Mouse (Mus musculus): ENCODE measurements around the gene Tmem50b.

Tmem50b gene

GRCm38 (mm10) chr16:91611248-91611647, 13.6 kb upstream of the Tmem50b start:
- DNase-seq (ENCODE audit: extremely low spot score, low read depth, low spot score) = no peak

DNA sequence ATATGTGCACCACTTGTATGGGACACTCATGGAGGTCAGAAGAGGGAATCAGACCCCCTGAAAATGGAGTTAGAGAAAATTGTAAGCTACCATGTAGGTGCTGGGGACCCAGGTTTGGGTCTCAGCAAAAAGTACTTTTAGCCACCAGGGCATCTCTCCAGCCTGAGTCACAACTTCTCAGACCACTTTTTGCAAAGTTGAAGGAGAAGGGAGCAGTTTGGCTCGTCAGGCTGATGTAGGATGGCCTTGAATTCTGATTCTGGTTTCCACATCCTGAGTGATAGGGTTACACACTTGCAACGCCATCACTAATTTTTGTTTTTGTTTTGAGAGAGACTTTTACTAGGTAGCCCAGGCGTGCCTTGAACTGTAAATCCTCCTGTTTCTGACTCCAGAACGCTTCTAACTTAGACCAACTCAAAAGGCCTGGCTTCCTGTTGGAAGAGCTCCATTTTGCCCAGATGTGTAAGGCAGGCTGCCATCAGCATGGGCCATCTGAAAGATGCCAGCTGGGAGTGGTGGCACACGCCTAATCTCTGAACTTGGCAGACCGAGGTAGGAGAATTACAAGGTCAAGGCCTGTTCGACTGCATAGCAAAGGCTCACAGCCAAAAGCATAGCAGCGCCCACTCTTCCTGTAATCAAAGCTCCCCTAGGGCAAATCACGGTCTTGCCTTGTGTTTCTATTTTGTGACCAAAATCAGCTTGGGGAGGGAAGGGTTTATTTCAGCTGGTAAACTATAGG, 12.1 kb upstream of the Tmem50b start:
- DNase-seq (ENCODE audit: extremely low spot score, low read depth, low spot score) = no peak

DNA sequence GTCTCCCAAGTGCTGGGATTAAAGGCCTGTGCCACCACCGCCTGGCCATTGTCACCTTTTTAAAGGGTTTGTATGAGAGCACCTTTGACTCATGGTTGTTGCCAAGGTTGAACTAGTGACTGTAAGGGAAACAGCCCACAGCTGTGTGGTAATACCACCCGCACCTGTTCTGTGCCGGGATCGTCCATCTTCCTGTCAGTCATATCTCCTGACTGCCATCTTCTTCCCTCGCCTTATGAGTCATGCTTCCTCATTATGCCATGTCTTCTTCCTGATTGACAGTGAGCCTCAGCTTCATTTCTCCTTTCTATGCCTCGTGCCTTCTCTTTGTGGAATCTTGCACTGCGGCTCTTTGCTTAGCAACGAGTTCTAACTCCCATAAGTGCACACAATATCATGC, 9.4 kb upstream of the Tmem50b start:
- DNase-seq (ENCODE audit: extremely low spot score, low read depth, low spot score) = no peak

DNA sequence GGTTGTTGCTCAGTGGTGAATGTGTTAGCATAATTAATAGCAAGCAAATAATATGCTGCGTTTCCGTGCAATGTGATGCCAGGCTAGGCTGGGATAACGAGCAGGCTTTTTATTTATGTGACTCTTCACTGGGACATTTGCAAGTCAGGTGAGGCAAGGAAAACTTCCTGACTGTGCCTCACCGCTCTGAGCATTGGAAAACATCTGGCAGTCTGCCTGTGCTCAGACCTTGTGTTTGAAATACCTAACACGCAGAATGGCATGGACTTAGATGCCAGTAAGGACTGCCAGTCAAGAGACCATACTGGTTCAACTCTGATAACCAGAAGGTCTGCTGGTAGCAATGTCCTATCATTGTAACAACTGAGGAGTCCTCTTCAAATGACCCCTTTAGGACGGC, 7.6 kb upstream of the Tmem50b start:
- DNase-seq (ENCODE audit: extremely low spot score, low read depth, low spot score) = no peak

DNA sequence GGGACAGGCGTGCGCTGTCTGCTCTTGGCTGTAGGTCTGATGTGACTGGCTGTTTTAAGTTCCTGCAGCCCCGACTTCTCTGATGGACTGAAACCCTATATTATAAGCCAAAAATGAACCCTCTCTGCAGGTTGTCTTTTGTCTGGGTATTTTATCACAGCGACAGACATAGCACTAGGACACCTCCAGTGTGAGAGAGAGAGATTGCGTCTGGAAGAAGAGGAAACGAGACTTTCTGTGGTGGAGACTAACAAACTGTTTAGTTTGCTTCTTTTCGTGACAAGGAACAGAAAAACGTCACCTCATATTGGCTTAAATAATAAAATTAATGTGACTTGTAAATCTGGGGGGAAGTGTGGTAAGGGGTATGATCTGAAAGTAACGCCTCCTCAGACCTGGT, 4.1 kb upstream of the Tmem50b start:
- no peak for DNase-seq (ENCODE audit: extremely low spot score, low read depth, low spot score)

DNA sequence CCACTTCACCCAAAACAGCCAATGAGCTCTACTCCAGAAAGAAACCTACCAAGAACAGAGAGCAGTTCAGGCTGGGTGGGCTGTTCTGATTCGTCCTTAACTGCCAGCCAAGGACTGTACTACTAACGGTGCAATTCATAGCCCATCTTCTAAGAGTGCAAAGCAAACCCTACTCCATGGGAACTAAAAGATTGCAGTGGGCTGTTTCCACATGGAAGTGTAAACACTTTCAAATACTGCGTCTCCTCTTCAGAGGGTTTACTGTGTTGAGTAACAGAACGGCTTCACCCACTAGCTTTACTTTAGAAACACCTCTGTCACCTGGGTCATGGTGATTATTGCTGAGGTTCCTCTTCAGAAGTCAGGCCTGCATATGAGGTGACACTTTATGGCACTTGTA, 3.5 kb upstream of the Tmem50b start:
- no peak for DNase-seq (ENCODE audit: extremely low spot score, low read depth, low spot score)

DNA sequence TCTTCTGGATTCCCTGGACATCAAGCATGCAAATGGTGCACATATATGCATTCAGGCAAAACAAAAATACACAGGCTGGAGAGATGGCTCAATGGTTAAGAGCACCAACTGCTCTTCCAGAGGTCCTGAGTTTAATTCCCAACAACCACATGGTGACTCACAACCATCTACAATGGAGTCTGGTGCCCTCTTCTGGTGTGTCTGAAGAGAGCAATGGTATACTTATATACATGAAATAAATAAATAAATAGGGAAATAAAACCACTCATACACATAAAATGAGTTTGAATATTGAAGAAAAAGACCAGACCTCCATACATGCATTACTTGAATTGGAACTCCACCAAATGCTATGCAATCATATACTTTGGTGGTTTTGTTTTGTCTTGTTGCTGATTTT, 1.6 kb upstream of the Tmem50b start:
- DNase-seq (ENCODE audit: extremely low spot score, low read depth, low spot score) = no peak

- no peak for DNase-seq (ENCODE audit: extremely low spot score, low read depth, low spot score)
Observed at GRCm38 (mm10) chr16:91596779-91597671, 575 bp downstream of the Tmem50b start.

DNA sequence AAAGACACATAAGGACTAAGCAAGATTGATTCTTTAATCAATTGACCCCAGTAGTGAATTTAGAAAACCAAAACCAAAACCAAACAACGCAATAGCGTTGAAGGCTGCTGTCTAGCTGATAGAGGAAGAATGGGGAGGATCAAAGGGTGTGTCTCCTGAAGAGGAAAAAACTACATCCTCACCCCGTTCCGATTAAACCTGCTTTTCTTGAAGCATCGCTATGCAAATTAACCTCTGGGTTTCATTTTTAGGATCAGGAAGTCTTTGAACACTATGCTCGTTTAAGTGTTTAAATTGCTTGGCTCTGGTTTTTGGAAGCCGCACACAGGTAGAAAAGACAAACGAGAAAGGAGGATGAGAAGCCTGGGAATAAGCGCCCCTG, 1.2 kb downstream of the Tmem50b start:
- DNase-seq (ENCODE audit: extremely low spot score, low read depth, low spot score) = no peak

GRCm38 (mm10) chr16:91595076-91595475, 2.5 kb downstream of the Tmem50b start:
- DNase-seq (ENCODE audit: extremely low spot score, low read depth, low spot score) = no peak

GRCm38 (mm10) chr16:91593262-91593661, 4.3 kb downstream of the Tmem50b start:
- DNase-seq (ENCODE audit: extremely low spot score, low read depth, low spot score) = no peak

DNA sequence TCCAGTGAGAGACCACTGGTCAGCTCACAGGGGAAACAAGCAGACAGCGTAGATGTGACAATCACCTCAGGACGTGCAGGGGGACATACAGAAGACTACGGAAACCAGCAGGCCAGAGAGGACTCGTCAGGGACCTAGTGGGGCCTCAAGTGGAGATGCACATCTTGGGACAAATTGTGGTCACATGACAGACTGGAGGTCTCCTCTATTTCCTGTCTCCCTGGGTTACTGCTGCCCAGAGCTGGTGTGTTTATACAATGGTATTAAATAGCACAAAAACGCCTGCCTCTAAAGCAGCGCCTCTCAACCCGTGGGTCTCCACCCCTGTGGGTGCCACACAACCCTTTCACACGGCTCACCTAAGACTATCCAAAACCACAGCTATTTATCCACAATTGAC, 5.4 kb downstream of the Tmem50b start:
- no peak for DNase-seq (ENCODE audit: extremely low spot score, low read depth, low spot score)

DNA sequence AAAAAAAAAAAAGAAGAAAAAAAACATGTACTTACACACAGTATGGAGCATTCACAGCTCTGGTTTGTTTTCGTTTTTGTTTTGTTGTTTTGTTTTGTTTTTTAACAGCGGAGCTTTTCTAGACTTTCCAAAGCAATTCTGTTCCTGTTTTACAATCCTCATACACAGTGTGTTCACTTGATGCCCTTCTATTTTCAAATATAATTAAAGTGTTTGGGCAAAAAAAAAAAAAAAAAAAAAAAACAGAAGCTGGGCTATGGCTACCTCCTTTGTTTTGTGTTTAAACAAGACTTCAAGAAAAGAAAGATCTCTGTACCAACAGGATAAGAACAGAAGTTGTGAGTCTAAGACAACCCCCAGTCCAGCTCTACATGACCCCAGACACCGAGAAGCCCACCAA, 8.9 kb downstream of the Tmem50b start:
- no peak for DNase-seq (ENCODE audit: extremely low spot score, low read depth, low spot score)

- no peak for DNase-seq (ENCODE audit: extremely low spot score, low read depth, low spot score)
Observed at GRCm38 (mm10) chr16:91587730-91588453, 9.7 kb downstream of the Tmem50b start.

DNA sequence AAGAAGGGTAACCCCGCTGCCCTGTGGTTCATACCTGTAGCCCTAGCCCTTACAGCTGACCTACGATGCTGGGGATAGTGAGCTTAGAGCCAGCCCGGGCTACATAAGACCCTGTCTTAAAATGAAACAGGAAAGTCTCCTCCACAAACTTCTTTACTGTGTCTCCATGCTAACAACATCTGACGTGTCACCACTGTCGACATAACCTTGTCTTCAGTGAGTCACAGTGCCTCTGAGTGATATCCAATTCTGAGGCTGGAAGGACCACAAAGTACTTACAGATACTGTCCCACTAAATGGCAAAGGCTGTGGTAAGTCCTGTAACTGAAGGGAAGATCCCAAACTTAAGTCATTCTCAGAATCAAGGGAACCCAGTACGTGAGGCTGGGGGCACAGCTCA, 11.4 kb downstream of the Tmem50b start:
- no peak for DNase-seq (ENCODE audit: extremely low spot score, low read depth, low spot score)

GRCm38 (mm10) chr16:91585617-91586016, 12.0 kb downstream of the Tmem50b start:
- no peak for DNase-seq (ENCODE audit: extremely low spot score, low read depth, low spot score)

GRCm38 (mm10) chr16:91582307-91582706, 15.3 kb downstream of the Tmem50b start:
- no peak for DNase-seq (ENCODE audit: extremely low spot score, low read depth, low spot score)

DNA sequence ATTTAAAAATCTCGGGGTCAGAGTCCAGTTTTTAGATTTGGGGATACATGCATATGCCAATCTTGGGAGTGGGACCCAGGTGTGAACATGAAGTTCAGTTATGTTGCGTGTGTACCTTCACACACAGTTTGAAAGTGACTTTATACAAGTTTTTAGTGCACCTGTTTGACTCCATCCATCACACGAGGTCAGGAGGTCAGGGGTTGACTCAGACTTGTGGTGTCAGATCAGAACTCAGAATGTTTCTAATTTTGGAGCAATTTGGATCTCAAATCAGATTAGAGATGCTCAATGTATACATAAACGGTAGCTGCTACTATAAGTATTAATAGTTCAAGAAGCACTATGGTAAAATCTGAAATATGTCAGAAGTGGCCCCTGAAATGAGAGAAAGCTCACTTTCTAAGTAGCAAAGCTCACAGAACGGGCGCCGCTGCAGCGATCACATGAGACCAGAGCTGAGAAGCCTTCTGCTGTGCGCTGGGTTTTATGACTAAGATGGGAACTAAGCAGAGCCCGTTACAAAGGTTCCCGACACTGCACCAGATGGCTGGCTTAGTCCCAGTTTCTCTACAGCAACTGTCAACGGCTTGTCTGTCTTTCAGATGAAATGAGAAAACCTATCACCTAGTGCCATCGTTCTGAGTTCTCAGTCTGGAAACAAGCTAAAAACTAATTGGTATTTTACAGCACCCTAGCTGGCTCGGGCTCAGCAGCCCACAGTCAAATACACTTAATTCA, 18.4 kb downstream of the Tmem50b start:
- DNase-seq (ENCODE audit: extremely low spot score, low read depth, low spot score) = no peak

- DNase-seq (ENCODE audit: extremely low spot score, low read depth, low spot score) = no peak
Observed at GRCm38 (mm10) chr16:91575151-91575550, 22.4 kb downstream of the Tmem50b start.

- DNase-seq (ENCODE audit: extremely low spot score, low read depth, low spot score) = no peak
Observed at GRCm38 (mm10) chr16:91571105-91571504, 26.5 kb downstream of the Tmem50b start.

GRCm38 (mm10) chr16:91568960-91569359, 28.6 kb downstream of the Tmem50b start:
- DNase-seq (ENCODE audit: extremely low spot score, low read depth, low spot score) = no peak
